Mouse (Mus musculus) induced T-regulatory cell, adult 2 months (primary cell): ENCODE measurements around the gene Lrrc8c.

ENCODE experiments used
- DNase-seq: peaks from one replicate; pipeline ENCODE4 v3.0.0-alpha.2; 2012; ENCODE audit warnings: low read depth

Lrrc8c gene

GRCm38 (mm10) chr5:105602585-105602984, 83.4 kb downstream of the Lrrc8c start:
- no peak for DNase-seq

- no peak for DNase-seq
These were observed 86.5 kb downstream of the Lrrc8c start for GRCm38 (mm10) chr5:105605736-105606135.

GRCm38 (mm10) chr5:105609683-105610082, 90.5 kb downstream of the Lrrc8c start:
- DNase-seq = no peak

- DNase-seq = no peak
These were observed 93.8 kb downstream of the Lrrc8c start for GRCm38 (mm10) chr5:105613002-105613401.

- DNase-seq = peak; percentile 76
These were observed 94.8 kb downstream of the Lrrc8c start for GRCm38 (mm10) chr5:105614000-105614399.

GRCm38 (mm10) chr5:105614682-105615434, 95.7 kb downstream of the Lrrc8c start:
- DNase-seq = peak; percentile 83

- peak; percentile 67 for DNase-seq
These were observed 96.8 kb downstream of the Lrrc8c start for GRCm38 (mm10) chr5:105615871-105616454.

- peak; percentile 60 for DNase-seq
These were observed 97.3 kb downstream of the Lrrc8c start for GRCm38 (mm10) chr5:105616538-105616937.

- DNase-seq = no peak
These were observed 99.3 kb downstream of the Lrrc8c start for GRCm38 (mm10) chr5:105618510-105618909.

GRCm38 (mm10) chr5:105619666-105620065, 100.5 kb downstream of the Lrrc8c start:
- DNase-seq = no peak

GRCm38 (mm10) chr5:105620505-105621116, 101.4 kb downstream of the Lrrc8c start:
- peak; percentile 31 for DNase-seq

GRCm38 (mm10) chr5:105623074-105623713, 104.0 kb downstream of the Lrrc8c start:
- peak; percentile 26 for DNase-seq

- no peak for DNase-seq
These were observed 105.1 kb downstream of the Lrrc8c start for GRCm38 (mm10) chr5:105624257-105624656.

- no peak for DNase-seq
These were observed 106.4 kb downstream of the Lrrc8c start for GRCm38 (mm10) chr5:105625504-105626150.

GRCm38 (mm10) chr5:105626355-105626754, 107.2 kb downstream of the Lrrc8c start:
- DNase-seq = no peak

GRCm38 (mm10) chr5:105627093-105627492, 107.9 kb downstream of the Lrrc8c start:
- DNase-seq = no peak

GRCm38 (mm10) chr5:105629955-105630354, 110.8 kb downstream of the Lrrc8c start:
- DNase-seq = no peak

- no peak for DNase-seq
These were observed 112.9 kb downstream of the Lrrc8c start for GRCm38 (mm10) chr5:105632066-105632465.

GRCm38 (mm10) chr5:105635576-105635975, 116.4 kb downstream of the Lrrc8c start:
- peak; percentile 35 for DNase-seq

- DNase-seq = peak; percentile 82
These were observed 117.5 kb downstream of the Lrrc8c start for GRCm38 (mm10) chr5:105636484-105637191.

GRCm38 (mm10) chr5:105638266-105638665, 119.1 kb downstream of the Lrrc8c start:
- DNase-seq = peak; percentile 35
